Comparison of ENCODE assay signal across 11 mouse cellular contexts in genomic region chr4:139230376-139231120, GRCm38 (mm10). TPM values are rescaled to one million over a fixed set of nuclear protein-coding genes. Genes with fewer than 3 reads are reported as not detected.
DNase-seq lines count a peak whose midpoint lies in the region; ATAC-seq lines count a peak whose summit lies in the region.
"Had no signal": no experiment of that assay in that cellular context is flagged by ENCODE, and none has a peak within 500 bp of the region (broad histone marks: within the 10 kb centered on the region; RNA-seq: fewer than 3 reads in every experiment).

No protein-coding gene starts in this region.

- no peak overlapping the region for H3K4me2 ChIP-seq in limb, embryonic 12.5 days
- no peak overlapping the region for H3K4me2 ChIP-seq in stomach, embryonic 16.5 days (ENCODE audit: low read depth, low read length)
- H3K4me2 ChIP-seq: forebrain, embryonic 15.5 days had no signal

- H3K4me1 ChIP-seq in limb, embryonic 12.5 days (replicated peaks) = peaks cover 80% of the 10 kb centered on the region
- peaks cover 79% of the 10 kb centered on the region for H3K4me1 ChIP-seq in stomach, embryonic 16.5 days (ENCODE audit: control insufficient read depth, insufficient read depth, low read length)

- DNase-seq in cerebellum, postnatal 10 days = peak; percentile 43 to 51
- no peak for DNase-seq in cerebellum, adult 8-10 months
- DNase-seq in retina, postnatal 1 day = peak; percentile 62
- DNase-seq in retina, embryonic 14.5 days (ENCODE audit: low spot score) = no peak
- no peak for DNase-seq in gastrocnemius, postnatal 10 days
- DNase-seq: adrenal gland, postnatal 25 days; liver, postnatal 0 days had no signal

- no peak overlapping the region for H3K4me3 ChIP-seq in limb, embryonic 12.5 days (replicated peaks)
- H3K4me3 ChIP-seq in stomach, embryonic 16.5 days (replicated peaks; ENCODE audit: low read length) = no peak overlapping the region
- H3K4me3 ChIP-seq: forebrain, embryonic 15.5 days had no signal

- H3K9ac ChIP-seq in limb, embryonic 12.5 days (replicated peaks) = 0 out of 2 replicates have a peak overlapping the region, but pooled peaks have one; percentile 4
- H3K9ac ChIP-seq in stomach, embryonic 16.5 days (ENCODE audit: low read length) = no peak overlapping the region
- H3K9ac ChIP-seq: forebrain, embryonic 15.5 days; liver, postnatal 0 days had no signal

- peaks cover 36% of the 10 kb centered on the region for H3K36me3 ChIP-seq in limb, embryonic 12.5 days
- no peaks in the 10 kb centered on the region for H3K36me3 ChIP-seq in stomach, embryonic 16.5 days (ENCODE audit: control insufficient read depth, insufficient read depth, low read length)
- H3K36me3 ChIP-seq: forebrain, embryonic 15.5 days had no signal

- H3K27ac ChIP-seq in limb, embryonic 12.5 days = peak overlapping the region; percentile 53
- no peak overlapping the region for H3K27ac ChIP-seq in stomach, embryonic 16.5 days (ENCODE audit: low read length)
- H3K27ac ChIP-seq: forebrain, embryonic 15.5 days had no signal

- WGBS in limb, embryonic 12.5 days = 20% methylated on average over 11 of the region's 11 CpGs
- 55% methylated on average over 11 of the region's 11 CpGs for WGBS in stomach, embryonic 16.5 days

- ATAC-seq in limb, embryonic 12.5 days (ENCODE audit: insufficient number of reproducible peaks, insufficient read depth, low FRiP score, low TSS enrichment, low read depth) = no peak
- peak; percentile 22; the same call in 1 of the 2 replicates for ATAC-seq in stomach, embryonic 16.5 days (ENCODE audit: insufficient read depth, low FRiP score)
- ATAC-seq in erythroblast, adult 5-6 weeks (replicated peaks; ENCODE audit: low FRiP score, poor library complexity, severe bottlenecking) = no peak
- ATAC-seq: forebrain, embryonic 15.5 days; liver, postnatal 0 days had no signal

- no peaks in the 10 kb centered on the region for H3K9me3 ChIP-seq in limb, embryonic 12.5 days
- no peaks in the 10 kb centered on the region for H3K9me3 ChIP-seq in stomach, embryonic 16.5 days (replicated peaks; ENCODE audit: control insufficient read depth, low read length)
- H3K9me3 ChIP-seq: forebrain, embryonic 15.5 days had no signal

- no peaks in the 10 kb centered on the region for H3K27me3 ChIP-seq in limb, embryonic 12.5 days
- no peaks in the 10 kb centered on the region for H3K27me3 ChIP-seq in stomach, embryonic 16.5 days (ENCODE audit: control insufficient read depth, insufficient read depth, low read length)
- H3K27me3 ChIP-seq: forebrain, embryonic 15.5 days had no signal

RNA-seq across cellular contexts. Expression of gene Capzb, which starts 37.8 kb away (rescaled TPM):
- 386 and 390 TPM in 2 replicates for polyA plus RNA-seq in limb, embryonic 12.5 days (2016; fragmentation: Nextera tagmentation; extraction: Ambion mirVana)
- 421 and 434 TPM in 2 replicates for polyA plus RNA-seq in stomach, embryonic 16.5 days (2015; fragmentation: Nextera tagmentation; extraction: Ambion mirVana)
- 128 and 139 TPM in 2 replicates for total RNA-seq in erythroblast, adult 5-6 weeks (2015; ENCODE audit: low replicate concordance)
- 29.7 and 37.6 TPM in 2 replicates for total RNA-seq in erythroblast, adult 5-6 weeks (2017; ENCODE audit: low replicate concordance)
- 100 to 1,000 TPM; 576 to 632 TPM for total RNA-seq in gastrocnemius, postnatal 10 days (2021)

Comparison
In these comparisons a context has a peak if more than half of its experiments do, and no peak if none do; other contexts are left out.
1. DNase-seq: peak in cerebellum, postnatal 10 days (2 of 2) and retina, postnatal 1 day (single experiment); none in cerebellum, adult 8-10 months (single experiment), retina, embryonic 14.5 days (single experiment) and gastrocnemius, postnatal 10 days (single experiment).
2. RNA of gene Capzb, which starts 37.8 kb away (total RNA-seq): 576 to 632 TPM in gastrocnemius, postnatal 10 days; 29.7 to 139 TPM in erythroblast, adult 5-6 weeks; every median in the first group is over 4 times any median in the second.